Mouse (Mus musculus): ENCODE results near the gene Chchd3. TPM values are rescaled to one million over a fixed set of nuclear protein-coding genes. Genes with fewer than 3 reads are reported as not detected.

Gene Chchd3
- polyA plus RNA-seq, 3 experiments from 2014 or later: 94.5 to 119 (median 110) TPM

DNA sequence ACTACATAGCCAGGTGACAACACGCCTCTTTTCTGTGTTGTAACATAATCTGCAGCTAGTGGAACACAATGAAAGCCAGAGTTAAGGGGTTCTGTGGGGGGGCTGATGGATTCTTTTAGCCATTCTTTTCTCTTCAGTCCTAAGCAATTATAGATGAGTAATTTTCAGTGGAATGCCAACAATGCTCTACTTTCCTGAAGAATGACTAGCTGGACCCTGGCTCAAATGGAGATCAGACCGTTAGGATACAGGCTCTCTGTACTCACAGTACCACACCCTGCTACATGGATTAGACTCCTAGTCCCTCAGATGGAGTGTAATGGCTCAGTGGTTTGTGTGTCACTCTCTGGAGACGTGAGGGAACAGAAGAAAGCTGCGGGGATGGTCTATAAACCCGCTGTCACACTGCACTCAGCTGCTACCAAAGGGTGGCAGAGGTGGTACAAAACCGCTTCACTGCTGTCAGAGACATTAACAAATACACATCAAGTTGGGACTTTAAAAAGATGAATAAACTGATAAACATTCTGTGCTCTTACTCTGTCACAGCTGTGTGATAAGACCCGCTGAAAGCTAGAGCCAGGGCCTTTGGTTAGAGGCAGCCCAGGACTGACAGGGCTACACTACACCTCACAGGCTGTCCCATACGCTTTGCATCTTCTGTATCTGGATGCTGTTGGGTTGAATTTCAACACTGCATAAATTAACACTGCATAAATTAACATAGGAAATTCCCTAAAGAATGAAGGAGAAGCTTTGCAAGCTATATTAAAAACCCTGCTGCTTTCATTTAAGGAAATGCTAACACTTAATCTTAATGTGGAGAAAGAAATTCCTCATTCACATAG is 264.2 kb downstream of the Chchd3 start:
- ATAC-seq: peak; percentile 85

DNA sequence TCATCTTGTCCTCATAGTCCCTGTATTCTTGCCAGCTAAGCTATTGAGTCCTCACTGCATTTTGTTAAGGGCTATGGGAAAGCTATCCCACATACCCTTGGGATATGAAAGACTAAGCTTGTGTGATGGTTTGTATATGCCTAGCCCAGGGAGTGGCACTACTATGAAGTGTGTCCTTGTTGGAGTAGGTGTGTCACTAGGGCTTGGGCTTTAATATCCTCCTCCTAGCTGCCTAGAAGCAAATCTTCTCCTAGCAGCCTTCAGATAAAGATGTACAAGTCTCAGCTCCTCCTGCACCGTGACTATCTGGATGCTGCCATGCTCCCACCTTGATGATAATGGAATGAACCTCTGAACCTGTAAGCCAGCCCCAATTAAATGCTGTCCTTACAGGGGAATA is 266.5 kb downstream of the Chchd3 start:
- ATAC-seq: no peak

DNA sequence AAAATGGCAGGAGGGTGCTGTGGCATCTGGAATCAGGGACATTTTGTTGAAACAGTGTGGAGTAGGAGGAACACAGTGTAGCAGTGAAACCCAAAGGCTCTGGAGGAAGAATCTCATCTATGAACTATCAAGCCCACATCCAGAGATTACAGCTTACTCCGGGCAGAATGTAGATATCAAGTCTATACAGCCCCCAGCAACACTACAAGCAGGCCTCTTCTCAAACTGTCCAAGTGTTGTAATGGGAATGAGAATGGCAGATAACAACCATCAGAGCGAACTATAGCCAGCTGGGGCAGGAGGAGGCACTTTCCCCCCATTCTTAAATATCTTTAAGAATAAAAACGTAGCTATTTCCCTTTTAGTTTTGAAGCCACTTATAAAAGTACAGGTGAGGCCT is 266.9 kb downstream of the Chchd3 start:
- no peak for ATAC-seq

DNA sequence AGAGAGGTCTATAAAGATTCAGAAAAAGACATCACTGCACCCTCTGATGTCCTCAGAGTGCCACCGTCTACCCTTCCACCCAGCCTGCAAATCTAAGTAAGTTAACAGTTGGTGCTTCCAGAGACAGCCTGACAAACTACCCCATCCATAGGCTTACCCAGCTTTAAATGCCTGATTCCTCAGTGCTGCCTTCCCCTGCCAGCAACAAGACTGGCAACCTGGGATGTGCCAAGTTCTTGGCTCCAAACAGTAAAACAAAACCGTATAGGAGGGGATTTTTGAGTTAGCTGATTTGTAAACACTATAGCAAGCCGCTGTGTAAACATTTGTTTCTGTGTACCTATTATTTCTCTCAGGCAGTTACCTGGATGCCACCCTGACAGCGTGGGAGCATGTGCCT is 269.6 kb downstream of the Chchd3 start:
- ATAC-seq: no peak

DNA sequence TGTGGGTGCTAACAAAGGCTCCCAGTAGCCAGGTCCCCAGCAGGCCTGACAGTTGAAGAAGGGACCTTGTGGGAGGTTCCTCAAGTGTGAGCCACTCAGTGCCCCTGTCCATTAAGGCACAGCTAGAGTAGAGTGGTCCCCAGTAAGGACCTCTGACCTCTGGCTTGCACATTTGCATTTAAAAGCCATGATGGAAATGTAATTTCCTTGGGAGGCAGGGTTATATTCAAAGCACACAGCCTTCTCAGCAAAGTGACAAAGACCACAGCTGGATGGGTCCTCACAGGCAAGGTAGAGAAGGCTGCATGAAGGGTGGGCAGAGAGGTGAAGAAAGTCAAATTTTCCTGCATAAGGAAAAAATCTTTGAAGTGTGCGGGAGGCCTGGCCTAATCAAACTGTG is 272.7 kb downstream of the Chchd3 start:
- no peak for ATAC-seq

DNA sequence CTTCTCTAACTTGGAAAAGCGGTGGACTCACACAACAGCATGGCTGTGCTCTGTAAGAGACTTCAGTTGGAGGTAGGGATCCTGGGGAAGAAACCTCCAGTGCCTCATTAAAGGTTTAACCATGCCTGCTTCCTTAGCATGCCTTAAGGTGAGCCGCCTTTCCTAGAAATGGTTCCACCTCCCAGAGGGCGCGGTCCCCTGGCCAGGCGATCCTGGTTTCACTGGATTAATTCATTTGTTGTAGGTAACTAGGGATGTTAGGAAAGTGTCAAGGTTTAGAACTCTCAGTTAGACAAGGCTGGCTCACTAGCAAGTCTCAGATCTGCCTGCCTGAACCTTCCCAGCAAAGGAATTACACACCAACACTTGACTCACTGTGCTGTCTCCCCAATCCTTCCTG is 273.9 kb downstream of the Chchd3 start:
- no peak for ATAC-seq

DNA sequence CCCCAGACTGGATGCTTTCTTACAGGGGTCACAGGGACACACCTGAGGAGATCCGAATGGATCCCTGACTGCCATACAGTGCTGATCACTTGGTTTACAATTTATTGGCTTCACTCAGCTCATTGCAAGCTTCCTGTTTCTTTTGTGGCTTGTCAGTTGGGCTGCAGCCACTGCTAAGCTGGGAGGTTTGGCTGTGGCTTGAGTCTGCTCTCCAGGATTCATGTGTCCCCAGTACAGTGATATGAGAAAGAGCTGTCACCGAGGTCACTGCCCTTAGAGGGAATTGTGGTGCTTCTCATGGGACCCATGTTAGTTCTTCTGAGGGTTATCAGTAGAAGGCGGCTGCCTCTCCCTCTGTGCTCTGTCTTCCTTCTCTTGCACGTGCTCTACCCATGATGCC is 277.0 kb downstream of the Chchd3 start:
- no peak for ATAC-seq

DNA sequence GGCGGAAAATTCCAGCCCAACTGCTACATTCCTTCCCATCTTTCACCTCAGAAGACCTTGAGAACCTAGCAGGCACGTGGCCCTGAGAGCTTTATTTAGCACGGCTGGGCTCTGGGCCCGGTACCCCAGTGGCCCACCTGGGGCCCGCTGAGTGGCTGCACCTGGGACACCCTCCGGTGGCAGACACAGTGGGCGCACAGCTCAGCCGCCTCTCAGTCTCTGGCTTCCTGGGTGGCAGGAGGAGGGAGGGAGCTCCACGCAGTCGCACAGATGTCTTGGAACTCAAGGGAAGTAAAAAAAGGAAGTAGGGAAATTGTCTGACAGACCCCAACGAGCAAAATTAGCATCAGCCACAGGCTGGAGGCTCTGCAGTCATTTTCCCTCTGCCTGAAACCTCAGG is 279.5 kb downstream of the Chchd3 start:
- no peak for ATAC-seq

DNA sequence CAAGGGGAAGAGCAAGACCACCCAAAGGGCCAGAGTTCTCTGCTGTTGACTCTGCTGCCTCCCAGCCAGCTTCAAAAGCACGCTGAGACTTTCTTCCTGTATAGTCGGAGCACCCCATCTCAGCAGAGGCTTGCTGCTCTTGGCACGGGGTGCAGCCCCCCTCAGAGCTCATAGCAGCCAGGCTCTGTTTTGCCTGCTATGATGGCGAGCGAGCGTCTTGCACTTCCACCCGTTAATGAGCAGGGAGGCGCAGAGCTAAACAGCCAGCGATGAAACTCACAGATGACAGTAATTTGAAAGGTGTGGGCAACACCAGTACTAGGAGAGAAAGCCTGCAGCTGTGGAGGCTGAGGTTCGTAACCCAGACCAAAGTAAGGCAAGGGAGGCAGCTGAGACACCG is 283.7 kb downstream of the Chchd3 start:
- no peak for ATAC-seq

DNA sequence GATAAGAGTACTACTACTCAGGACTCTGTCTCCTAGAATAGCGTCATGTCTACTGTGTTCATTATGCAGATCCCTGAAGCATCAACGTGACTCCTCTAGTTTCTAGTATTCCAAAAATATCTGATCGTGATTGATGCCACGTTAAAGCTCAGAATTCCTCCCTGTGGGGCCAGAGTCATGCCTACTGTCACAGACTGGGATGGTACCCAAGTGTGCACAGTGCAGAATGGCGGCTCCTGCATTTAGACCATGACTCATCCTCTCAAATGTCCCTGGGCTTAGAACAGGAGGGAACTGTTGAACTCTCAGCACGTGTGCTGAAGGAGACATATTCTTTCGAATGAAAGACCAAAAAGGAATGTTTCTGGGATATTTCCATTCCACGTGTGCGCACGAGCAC is 305.5 kb downstream of the Chchd3 start:
- no peak for ATAC-seq

DNA sequence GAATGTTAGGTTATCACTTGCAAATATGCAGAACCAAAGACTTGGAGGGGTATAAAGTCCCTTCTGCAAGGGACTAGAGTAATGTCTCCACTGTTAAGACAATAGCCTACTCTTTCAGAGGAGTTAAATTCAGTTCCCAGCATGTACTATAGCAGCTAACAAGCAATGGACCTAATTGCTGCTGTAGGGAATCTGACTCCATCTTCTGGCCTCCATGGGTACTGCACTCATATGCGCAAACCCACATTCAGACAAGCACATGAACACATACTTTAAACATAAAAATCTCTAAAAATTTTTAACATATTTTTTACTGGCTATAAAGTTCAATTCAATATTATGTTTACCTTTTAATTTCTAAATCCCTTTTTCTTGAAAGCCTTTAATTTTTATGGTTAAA is 310.2 kb downstream of the Chchd3 start:
- ATAC-seq: no peak

DNA sequence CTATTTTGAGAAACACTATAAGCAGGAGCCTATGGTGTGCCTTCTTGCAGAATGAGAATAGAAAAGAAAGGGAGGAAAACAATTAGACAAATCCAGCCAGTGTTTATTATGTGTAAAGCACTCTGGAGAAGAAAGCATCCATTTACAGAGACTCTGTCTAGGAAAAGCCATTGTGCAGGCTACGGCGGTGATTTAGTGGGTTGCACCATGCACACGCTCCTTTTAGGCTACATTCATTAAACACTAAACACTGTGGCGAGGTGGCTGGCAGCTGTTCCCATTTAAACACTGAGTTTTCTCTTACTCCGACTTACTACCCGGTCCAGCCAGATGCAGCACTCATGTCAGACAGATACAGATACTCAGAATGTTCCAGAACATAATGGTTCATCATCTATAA is 311.3 kb downstream of the Chchd3 start:
- ATAC-seq: no peak

DNA sequence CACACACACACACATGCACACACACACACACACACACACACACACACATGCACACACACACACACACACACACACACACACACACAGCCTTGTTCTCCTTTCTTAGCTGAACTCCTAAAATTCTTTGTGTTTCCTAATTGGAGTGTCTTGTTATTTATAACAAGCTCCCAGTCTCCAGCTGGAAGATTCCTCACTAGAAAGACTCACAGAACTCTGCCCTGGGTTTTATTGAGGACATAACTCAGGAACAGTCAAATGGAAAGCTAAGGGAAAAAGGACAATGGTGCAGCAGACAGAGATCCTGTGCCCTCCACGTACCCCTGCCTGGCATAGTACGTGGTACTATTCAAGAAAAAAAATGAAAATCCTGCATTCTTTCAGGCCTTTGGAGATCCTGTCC is 312.7 kb downstream of the Chchd3 start:
- ATAC-seq: no peak

Other genes with a start within 250 kb of the Chchd3 start
- 10 to 100 TPM; 57.6 to 68.8 (median 68.7) TPM for gene Exoc4, start 188.8 kb upstream of the Chchd3 start, polyA plus RNA-seq (2017; shearing (Covaris generic))

Data from inflammation-experienced regulatory T-cells, adult 6 months (primary cell).